Mouse (Mus musculus): Measurements from ENCODE around the gene Slamf1. TPM values are rescaled to one million over a fixed set of nuclear protein-coding genes. Genes with fewer than 3 reads are reported as not detected.

Gene Slamf1
- 0.19 and 0.22 TPM in 2 replicates for polyA plus RNA-seq (2012; rRNA removed)

GRCm38 (mm10) chr1:171766898-171767297, at the start of gene Slamf1:
TSS of gene Slamf1 (plus strand) at chr1:171767127.
- DNase-seq (ENCODE audit: extremely low spot score in 1 of 2, low spot score in 1 of 2), result no peak

GRCm38 (mm10) chr1:171731195-171731594, 35.7 kb upstream of the Slamf1 start:
- peak in 1 of 2 experiments; percentile 13 for DNase-seq (ENCODE audit: extremely low spot score in 1 of 2, low spot score in 1 of 2)

GRCm38 (mm10) chr1:171734898-171735297, 32.0 kb upstream of the Slamf1 start:
- no peak for DNase-seq (ENCODE audit: extremely low spot score in 1 of 2, low spot score in 1 of 2)

GRCm38 (mm10) chr1:171748127-171748969, 18.6 kb upstream of the Slamf1 start:
- DNase-seq (ENCODE audit: extremely low spot score in 1 of 2, low spot score in 1 of 2), result no peak

GRCm38 (mm10) chr1:171761853-171762448, 5.0 kb upstream of the Slamf1 start:
- no peak for DNase-seq (ENCODE audit: extremely low spot score in 1 of 2, low spot score in 1 of 2)

- no peak for DNase-seq (ENCODE audit: extremely low spot score in 1 of 2, low spot score in 1 of 2)
Measured at GRCm38 (mm10) chr1:171770996-171771395, 4.1 kb downstream of the Slamf1 start.

- no peak for DNase-seq (ENCODE audit: extremely low spot score in 1 of 2, low spot score in 1 of 2)
Measured at GRCm38 (mm10) chr1:171772121-171772735, 5.3 kb downstream of the Slamf1 start.

GRCm38 (mm10) chr1:171773232-171773989, 6.5 kb downstream of the Slamf1 start:
- no peak for DNase-seq (ENCODE audit: extremely low spot score in 1 of 2, low spot score in 1 of 2)

GRCm38 (mm10) chr1:171774266-171774665, 7.3 kb downstream of the Slamf1 start:
- DNase-seq (ENCODE audit: extremely low spot score in 1 of 2, low spot score in 1 of 2), result no peak

- DNase-seq (ENCODE audit: extremely low spot score in 1 of 2, low spot score in 1 of 2), result no peak
Measured at GRCm38 (mm10) chr1:171774678-171775077, 7.8 kb downstream of the Slamf1 start.

- DNase-seq (ENCODE audit: extremely low spot score in 1 of 2, low spot score in 1 of 2), result peak; percentile 41 to 69
Measured at GRCm38 (mm10) chr1:171775781-171776180, 8.9 kb downstream of the Slamf1 start.

GRCm38 (mm10) chr1:171777026-171777425, 10.1 kb downstream of the Slamf1 start:
- no peak for DNase-seq (ENCODE audit: extremely low spot score in 1 of 2, low spot score in 1 of 2)

- no peak for DNase-seq (ENCODE audit: extremely low spot score in 1 of 2, low spot score in 1 of 2)
Measured at GRCm38 (mm10) chr1:171782287-171782915, 15.5 kb downstream of the Slamf1 start.

- DNase-seq (ENCODE audit: extremely low spot score in 1 of 2, low spot score in 1 of 2), result no peak
Measured at GRCm38 (mm10) chr1:171785871-171786270, 18.9 kb downstream of the Slamf1 start.

GRCm38 (mm10) chr1:171787281-171788015, 20.5 kb downstream of the Slamf1 start:
- no peak for DNase-seq (ENCODE audit: extremely low spot score in 1 of 2, low spot score in 1 of 2)

- peak; percentile 56 to 57 for DNase-seq (ENCODE audit: extremely low spot score in 1 of 2, low spot score in 1 of 2)
Measured at GRCm38 (mm10) chr1:171788461-171789283, 21.7 kb downstream of the Slamf1 start.

GRCm38 (mm10) chr1:171789407-171789806, 22.5 kb downstream of the Slamf1 start:
- DNase-seq (ENCODE audit: extremely low spot score in 1 of 2, low spot score in 1 of 2), result no peak

- DNase-seq (ENCODE audit: extremely low spot score in 1 of 2, low spot score in 1 of 2), result peak; percentile 65 to 70
Measured at GRCm38 (mm10) chr1:171791491-171791890, 24.6 kb downstream of the Slamf1 start.

GRCm38 (mm10) chr1:171796185-171796584, 29.3 kb downstream of the Slamf1 start:
- DNase-seq (ENCODE audit: extremely low spot score in 1 of 2, low spot score in 1 of 2), result no peak

Data from frontal cortex, adult 2 months (tissue).